Mouse (Mus musculus) heart, embryonic 11.5 days (tissue): ENCODE results near the gene Gdpgp1. TPM values are rescaled to one million over a fixed set of nuclear protein-coding genes. Genes with fewer than 3 reads are reported as not detected.

ENCODE experiments used
- ATAC-seq: fragments of 200-750 bp; cut with Nextera tagmentation; replicated peaks from 2 replicates; pipeline ENCODE4 v1.8.0; 2017; ENCODE audit warnings: moderate library complexity; ENCODE audit not compliant: insufficient number of reproducible peaks, low FRiP score, low TSS enrichment
- H3K27ac ChIP-seq: fragments of 300-500 bp; sonication (generic); 2 replicates; pipeline ENCODE4 v1.5.1; 2014; ENCODE audit warnings: mild to moderate bottlenecking, low read depth, low read length
- H3K27me3 ChIP-seq: fragments of 300-500 bp; sonication (generic); 2 replicates; pipeline ENCODE4 v1.6.1; 2014; ENCODE audit warnings: mild to moderate bottlenecking, low read length, mixed read lengths; ENCODE audit not compliant: control insufficient read depth, insufficient read depth
- H3K36me3 ChIP-seq: fragments of 300-500 bp; sonication (generic); 2 replicates; pipeline ENCODE4 v1.6.1; 2014; ENCODE audit warnings: mild to moderate bottlenecking, low read length, moderate library complexity, mixed read lengths; ENCODE audit not compliant: control insufficient read depth, insufficient read depth
- H3K4me1 ChIP-seq: fragments of 300-500 bp; sonication (generic); 2 replicates; pipeline ENCODE4 v1.6.1; 2014; ENCODE audit warnings: low read length; ENCODE audit not compliant: control insufficient read depth, insufficient read depth
- H3K4me2 ChIP-seq: fragments of 300-500 bp; sonication (generic); 2 replicates; pipeline ENCODE4 v1.6.1; 2014; ENCODE audit warnings: mild to moderate bottlenecking, moderate library complexity
- H3K4me3 ChIP-seq: fragments of 300-500 bp; sonication (generic); 2 replicates; pipeline ENCODE4 v1.5.1; 2014; ENCODE audit warnings: low read depth, low read length
- H3K9ac ChIP-seq: fragments of 300-500 bp; sonication (generic); 2 replicates; pipeline ENCODE4 v1.6.1; 2014; ENCODE audit warnings: mild to moderate bottlenecking, low read depth, low read length, moderate library complexity
- H3K9me3 ChIP-seq: fragments of 300-500 bp; sonication (generic); replicated peaks from 2 replicates; pipeline ENCODE4 v1.6.1; 2016; ENCODE audit warnings: low read length; ENCODE audit not compliant: control insufficient read depth
- WGBS: fragments of 180-500 bp; shearing (Covaris S2); extraction: QIAGEN DNeasy Blood & Tissue Kit; methylation state at CpG from one replicate; pipeline ENCODE4 v1.1.7; 2014; ENCODE audit not compliant: insufficient replicate concordance; 5-methylcytosine and 5-hydroxymethylcytosine counted together
- polyA plus RNA-seq: library from polyadenylated mRNA; unstranded; fragments of >200 nt; fragmentation: Nextera tagmentation; extraction: Ambion mirVana; gene quantifications from 2 replicates; pipeline ENCODE4 v1.2.1, GENCODE M21; 2014

The Gdpgp1 gene
- polyA plus RNA-seq, 1 experiment from 2014 or later: 5.5 TPM

DNA sequence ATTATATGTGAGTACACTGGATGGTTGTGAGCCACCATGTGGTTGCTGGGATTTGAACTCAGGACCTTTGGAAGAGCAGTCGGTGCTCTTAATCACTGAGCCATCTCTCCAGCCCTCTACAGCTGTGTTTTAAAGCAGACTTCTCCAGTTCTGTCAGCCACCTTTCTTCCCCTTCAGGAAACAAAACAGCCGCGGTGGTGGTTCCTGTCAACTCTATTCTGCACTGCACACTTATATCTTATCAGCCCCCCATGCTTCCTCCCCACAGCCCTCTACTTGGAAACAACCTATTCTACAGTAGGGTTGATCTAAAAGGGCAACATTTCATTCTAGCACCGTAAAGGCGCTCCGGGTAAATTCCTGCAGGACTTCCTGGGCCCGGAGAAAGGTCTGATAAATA, 14.2 kb downstream of the Gdpgp1 start:
- no peak for ATAC-seq
- Histone ChIP-seq H3K9me3 (no peaks in the 10 kb centered on the region), H3K4me1 (peaks cover 2% of the 10 kb centered on the region; the same call in 1 of the 2 replicates), H3K4me3 (peak overlapping the region; percentile 54), H3K4me2 (peak overlapping the region; percentile 65), H3K36me3 (no peaks in the 10 kb centered on the region), H3K9ac (peak overlapping the region; percentile 66), H3K27ac (peak overlapping the region; percentile 86; the same call in 1 of the 2 replicates), H3K27me3 (no peaks in the 10 kb centered on the region)
- 31% methylated on average over 7 of the region's 7 CpGs for WGBS

DNA sequence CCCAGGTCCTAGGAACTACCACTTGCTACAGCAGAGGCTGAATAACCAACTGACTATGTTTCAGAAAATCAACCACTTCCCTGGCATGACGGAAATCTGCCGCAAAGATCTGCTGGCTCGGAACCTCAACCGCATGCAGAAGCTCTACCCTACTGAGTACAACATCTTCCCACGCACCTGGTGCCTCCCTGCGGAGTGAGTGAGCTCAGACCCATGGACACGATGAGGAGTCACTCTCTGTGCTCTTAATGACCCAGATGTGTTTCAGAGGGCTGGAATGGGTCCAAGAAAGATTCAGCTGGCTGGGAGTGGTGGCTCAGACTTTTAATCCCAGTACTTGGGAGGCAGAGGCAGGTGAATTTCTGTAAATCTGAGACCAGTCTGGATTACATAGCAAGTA, 19.8 kb downstream of the Gdpgp1 start:
- no peaks in the 10 kb centered on the region for H3K27me3 ChIP-seq
- 73% methylated on average over 7 of the region's 7 CpGs for WGBS
- no peak overlapping the region for H3K9ac ChIP-seq
- H3K4me1 ChIP-seq: no peaks in the 10 kb centered on the region
- no peak overlapping the region for H3K27ac ChIP-seq
- H3K36me3 ChIP-seq: no peaks in the 10 kb centered on the region
- ATAC-seq: no peak
- H3K4me3 ChIP-seq: no peak overlapping the region
- H3K9me3 ChIP-seq: no peaks in the 10 kb centered on the region
- H3K4me2 ChIP-seq: no peak overlapping the region

DNA sequence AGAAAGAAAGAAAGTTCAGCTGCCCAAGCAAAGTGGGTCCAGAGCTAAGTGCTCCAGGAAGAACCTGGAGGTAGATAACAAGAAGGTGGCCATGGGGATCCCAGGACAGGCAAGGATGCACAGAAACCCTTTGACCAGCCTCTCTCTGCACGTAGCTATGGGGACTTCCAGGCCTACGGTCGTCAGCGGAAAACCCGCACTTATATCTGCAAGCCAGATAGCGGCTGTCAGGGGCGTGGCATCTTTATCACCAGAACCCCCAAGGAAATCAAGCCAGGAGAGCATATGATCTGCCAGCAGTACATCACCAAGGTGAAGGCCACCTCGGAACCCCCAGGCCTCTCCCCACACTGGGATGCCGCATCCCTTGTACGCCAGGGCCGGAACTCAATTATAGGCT, 20.2 kb downstream of the Gdpgp1 start:
- no peaks in the 10 kb centered on the region for H3K36me3 ChIP-seq
- no peak overlapping the region for H3K4me3 ChIP-seq
- H3K27ac ChIP-seq: no peak overlapping the region
- H3K27me3 ChIP-seq: 0 out of 2 replicates have a peak, but pooled peaks cover 2% of the 10 kb centered on the region
- H3K4me2 ChIP-seq: no peak overlapping the region
- 63% methylated on average over 11 of the region's 11 CpGs for WGBS
- ATAC-seq: no peak
- H3K4me1 ChIP-seq: no peaks in the 10 kb centered on the region
- H3K9ac ChIP-seq: no peak overlapping the region
- H3K9me3 ChIP-seq: no peaks in the 10 kb centered on the region

DNA sequence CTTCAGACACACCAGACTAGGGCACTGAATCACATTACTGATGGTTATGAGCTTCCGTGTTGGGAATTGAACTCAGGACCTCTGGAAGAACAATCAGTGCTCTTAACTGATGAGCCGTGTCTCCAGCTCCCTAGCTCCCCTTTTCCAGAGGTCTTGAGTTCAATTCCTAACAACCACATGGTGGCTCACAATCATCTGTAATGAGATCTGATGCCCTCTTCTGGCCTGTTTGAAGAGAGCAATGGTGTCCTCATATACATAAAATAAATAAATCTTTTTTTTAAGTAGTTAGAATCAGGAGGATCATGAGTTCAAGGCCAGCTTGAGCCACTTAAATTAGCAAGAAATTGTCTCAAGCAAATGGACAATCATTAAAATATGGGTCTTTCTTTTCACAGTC, 23.3 kb downstream of the Gdpgp1 start:
- Histone ChIP-seq H3K9ac (no peak overlapping the region), H3K27ac (no peak overlapping the region), H3K9me3 (no peaks in the 10 kb centered on the region), H3K4me1 (0 out of 2 replicates have a peak, but pooled peaks cover 5% of the 10 kb centered on the region), H3K36me3 (no peaks in the 10 kb centered on the region), H3K4me2 (no peak overlapping the region), H3K4me3 (no peak overlapping the region), H3K27me3 (peaks cover 11% of the 10 kb centered on the region)
- WGBS: 66% methylated on average over 2 of the region's 2 CpGs
- ATAC-seq: no peak

DNA sequence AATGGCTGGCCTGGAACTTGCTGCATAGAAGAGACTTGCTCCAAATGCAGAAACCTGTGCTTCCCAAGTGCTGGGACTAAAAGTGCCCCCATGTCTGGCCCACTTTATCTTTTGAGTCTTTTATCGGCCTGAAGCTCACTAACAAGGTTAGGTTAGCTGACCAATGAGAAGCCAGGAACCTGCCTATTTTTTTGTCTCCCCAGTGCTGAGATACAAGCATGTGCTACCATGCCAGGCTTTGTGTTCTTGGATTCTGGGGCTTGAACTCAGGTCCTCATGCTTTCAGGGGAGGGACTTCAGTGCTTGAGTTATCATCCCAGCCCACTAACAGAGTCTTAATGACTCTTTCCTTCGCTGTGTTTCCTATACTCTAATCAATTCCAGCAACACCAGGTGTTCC, 25.0 kb downstream of the Gdpgp1 start:
- Histone ChIP-seq H3K9me3 (no peaks in the 10 kb centered on the region), H3K27ac (no peak overlapping the region), H3K4me2 (no peak overlapping the region), H3K27me3 (peaks cover 11% of the 10 kb centered on the region), H3K4me3 (no peak overlapping the region), H3K4me1 (peaks cover 10% of the 10 kb centered on the region; the same call in 1 of the 2 replicates), H3K9ac (no peak overlapping the region), H3K36me3 (no peaks in the 10 kb centered on the region)
- no peak for ATAC-seq
- WGBS: 56% methylated on average over 2 of the region's 2 CpGs

DNA sequence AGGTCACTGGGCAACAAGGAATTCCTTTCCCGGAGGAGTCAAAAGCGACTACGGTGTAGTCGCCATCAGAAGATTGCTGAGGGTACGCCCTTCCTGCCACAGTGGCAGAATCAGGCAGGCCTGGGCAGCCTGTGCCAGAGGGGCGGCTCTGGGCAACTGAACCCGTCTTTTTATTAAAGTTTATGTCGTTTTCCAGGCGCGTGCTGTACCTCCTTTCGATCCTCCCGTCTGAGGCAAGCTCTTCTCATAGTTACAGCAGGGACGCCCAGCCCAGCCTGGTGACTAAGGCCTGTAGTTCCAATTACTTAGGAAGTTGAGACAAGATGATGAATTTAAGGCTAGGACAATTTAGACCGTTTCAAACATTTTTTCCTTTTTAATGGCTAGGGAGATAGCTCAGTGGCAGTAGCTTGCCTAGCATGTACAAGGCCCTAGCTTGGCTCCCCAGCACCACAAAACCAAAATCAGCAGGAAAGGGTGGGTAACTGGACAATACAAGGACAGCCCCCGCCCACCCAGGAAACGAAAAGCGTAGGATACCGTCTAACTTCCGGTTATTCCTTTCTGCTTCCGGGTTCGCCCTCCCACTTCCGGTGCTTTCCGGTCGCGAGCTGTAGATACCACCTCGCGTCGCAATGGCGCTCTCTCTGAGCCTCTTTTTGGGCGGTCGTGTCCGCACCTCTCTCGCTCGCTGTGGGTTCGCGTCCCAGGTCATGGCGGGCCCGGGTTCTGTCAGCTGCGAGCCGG, 28.1 kb downstream of the Gdpgp1 start, which contains the start of gene Ngrn:
Ngrn (plus strand) TSS at position 591 of the 747 bp plus-strand sequence.
- peaks cover 11% of the 10 kb centered on the region for H3K27me3 ChIP-seq
- H3K4me1 ChIP-seq: peaks cover 10% of the 10 kb centered on the region; the same call in 1 of the 2 replicates
- peaks cover 7% of the 10 kb centered on the region for H3K36me3 ChIP-seq
- peak; percentile 81 for ATAC-seq
- H3K4me2 ChIP-seq: peak within 1 kb of the TSS; percentile 88
- peak within 1 kb of the TSS; percentile 72 for H3K27ac ChIP-seq
- peak within 1 kb of the TSS; percentile 76 for H3K4me3 ChIP-seq
- WGBS: 25% methylated on average over 40 of the region's 40 CpGs
- no peaks in the 10 kb centered on the region for H3K9me3 ChIP-seq
- peak within 1 kb of the TSS; percentile 81 for H3K9ac ChIP-seq

DNA sequence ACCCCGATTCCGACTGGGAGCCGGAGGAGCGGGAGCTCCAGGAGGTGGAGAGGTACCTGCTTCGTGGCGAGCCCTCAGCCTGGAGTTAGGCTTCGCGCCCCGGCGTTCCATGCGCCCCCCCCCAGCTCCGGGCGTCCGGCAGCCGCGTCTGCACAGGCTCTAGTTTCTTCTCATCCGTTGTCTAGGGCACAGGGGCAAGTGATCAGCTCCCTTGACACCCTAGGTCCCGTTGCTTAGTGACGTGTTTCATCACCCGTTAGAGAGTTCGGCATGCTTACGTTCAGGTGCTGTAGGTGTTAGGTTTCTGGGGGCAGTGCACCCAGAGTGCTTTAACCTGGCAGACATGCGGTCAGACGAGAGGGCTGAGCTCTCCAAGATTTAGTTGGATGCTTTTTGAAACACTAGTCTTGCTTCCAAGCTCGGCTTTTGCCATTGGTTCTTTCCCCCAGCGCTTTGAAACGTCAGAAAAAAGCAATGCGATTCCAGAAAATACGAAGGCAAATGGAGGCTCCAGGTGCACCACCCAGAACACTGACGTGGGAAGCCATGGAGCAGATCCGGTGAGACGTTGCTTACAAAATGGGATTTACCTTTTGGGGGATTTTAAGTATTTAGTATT, 28.8 kb downstream of the Gdpgp1 start:
- H3K27ac ChIP-seq: peak overlapping the region; percentile 72
- WGBS: under 1% methylated on average over 32 of the region's 32 CpGs
- peaks cover 11% of the 10 kb centered on the region for H3K27me3 ChIP-seq
- H3K9me3 ChIP-seq: no peaks in the 10 kb centered on the region
- H3K4me3 ChIP-seq: peak overlapping the region; percentile 76
- ATAC-seq: peak; percentile 54; the same call in 1 of the 2 replicates
- peaks cover 10% of the 10 kb centered on the region; the same call in 1 of the 2 replicates for H3K4me1 ChIP-seq
- peak overlapping the region; percentile 81 for H3K9ac ChIP-seq
- peak overlapping the region; percentile 88 for H3K4me2 ChIP-seq
- peaks cover 9% of the 10 kb centered on the region for H3K36me3 ChIP-seq

DNA sequence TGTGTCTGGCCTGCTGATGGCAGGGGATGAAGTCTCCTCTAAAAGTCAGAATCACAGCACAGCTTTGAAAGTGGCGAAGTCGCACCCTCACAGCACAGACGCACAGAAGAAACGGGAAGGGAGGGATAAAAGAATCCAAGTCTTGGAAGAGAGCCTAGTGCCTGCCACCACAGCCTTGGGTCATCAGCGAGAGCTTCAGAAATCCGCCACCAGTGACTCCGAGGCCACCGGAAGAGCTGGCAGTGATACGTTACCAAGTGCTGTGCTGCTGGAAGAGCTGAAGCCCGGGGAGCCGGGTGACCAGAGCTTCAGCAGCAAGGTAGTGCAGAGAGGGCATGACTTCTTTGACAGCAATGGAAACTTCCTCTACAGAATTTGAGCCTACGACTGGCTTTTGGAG, 31.9 kb downstream of the Gdpgp1 start:
- no peak overlapping the region for H3K4me2 ChIP-seq
- 91% methylated on average over 12 of the region's 12 CpGs for whole genome bisulfite sequencing
- H3K4me3 ChIP-seq: no peak overlapping the region

More for the DNA sequence above, 31.9 kb downstream of the Gdpgp1 start:
- ATAC-seq: no peak
- Histone ChIP-seq H3K36me3 (peaks cover 10% of the 10 kb centered on the region), H3K9ac (no peak overlapping the region), H3K9me3 (no peaks in the 10 kb centered on the region), H3K27ac (no peak overlapping the region), H3K27me3 (no peaks in the 10 kb centered on the region), H3K4me1 (peaks cover 13% of the 10 kb centered on the region; the same call in 1 of the 2 replicates)
